Mouse (Mus musculus) MEL (cell line): ENCODE results near the gene Tle4. TPM values are rescaled to one million over a fixed set of nuclear protein-coding genes. Genes with fewer than 3 reads are reported as not detected.

Source experiments
- DNase-seq: peaks from one replicate; pipeline ENCODE4 v3.0.0; 2011; ENCODE audit warnings: low read depth, low spot score
- H3K27ac ChIP-seq: 2 replicates; pipeline ENCODE4 v1.5.1; 2012; ENCODE audit warnings: low read depth, mild to moderate bottlenecking, control low read depth, low read length, moderate library complexity; ENCODE audit not compliant: control insufficient read depth
- H3K27me3 ChIP-seq, 2 experiments: fragments of 150-350 bp in 1 of 2; sonication (generic) in 1 of 2; 2 replicates each; pipeline ENCODE4 v1.6.1; 2012; ENCODE audit warnings: low read length in 2 of 2, mild to moderate bottlenecking in 2 of 2, improper control_type of control experiment in 1 of 2, moderate library complexity in 1 of 2; ENCODE audit not compliant: insufficient read depth in 2 of 2, control insufficient read depth in 1 of 2
- H3K36me3 ChIP-seq, 2 experiments: 2 replicates each; pipeline ENCODE4 v1.6.1; 2012 to 2014; ENCODE audit warnings: low read length in 2 of 2, improper control_type of control experiment in 1 of 2, inconsistent platforms in 1 of 2, mild to moderate bottlenecking in 1 of 2; ENCODE audit not compliant: insufficient read depth in 2 of 2, control insufficient read depth in 1 of 2
- H3K4me1 ChIP-seq, 2 experiments: fragments of 150-350 bp in 1 of 2; sonication (generic) in 1 of 2; 2 replicates each; pipeline ENCODE4 v1.6.1; 2012; ENCODE audit warnings: low read length in 2 of 2, improper control_type of control experiment in 1 of 2, mild to moderate bottlenecking in 1 of 2; ENCODE audit not compliant: insufficient read depth in 2 of 2, control insufficient read depth in 1 of 2
- H3K4me3 ChIP-seq, 2 experiments: fragments of 150-350 bp in 1 of 2; sonication (generic) in 1 of 2; 2 replicates each; pipeline ENCODE4 v1.5.1; 2012; ENCODE audit warnings: low read depth in 2 of 2, low read length in 2 of 2, mild to moderate bottlenecking in 2 of 2, moderate library complexity in 2 of 2, control low read depth in 1 of 2, improper control_type of control experiment in 1 of 2; ENCODE audit not compliant: control insufficient read depth in 1 of 2, insufficient read depth in 1 of 2
- H3K79me2 ChIP-seq: 2 replicates; pipeline ENCODE4 v1.6.1; 2012; ENCODE audit warnings: mild to moderate bottlenecking, low read length, moderate library complexity; ENCODE audit not compliant: control insufficient read depth, poor library complexity, insufficient read depth
- H3K9ac ChIP-seq: 2 replicates; pipeline ENCODE4 v1.6.1; 2012; ENCODE audit warnings: low read depth, mild to moderate bottlenecking, control low read depth, low read length, moderate library complexity; ENCODE audit not compliant: control insufficient read depth, poor library complexity, severe bottlenecking
- H3K9me3 ChIP-seq: fragments of 150-350 bp; sonication (generic); replicated peaks from 2 replicates; pipeline ENCODE4 v1.6.1; 2012; ENCODE audit warnings: mild to moderate bottlenecking, low read length, improper control_type of control experiment, moderate library complexity; ENCODE audit not compliant: insufficient read depth
- CHD1 ChIP-seq: IDR thresholded peaks from 2 replicates; pipeline ENCODE4 v1.6.1; 2012; ENCODE audit warnings: low read depth, mild to moderate bottlenecking, inconsistent platforms, low read length, improper control_type of control experiment
- CTCF ChIP-seq, 3 experiments: IDR thresholded peaks in 2 of 3; conservative IDR thresholded peaks in 1 of 3; 2 replicates each; pipeline ENCODE4 v1.5.1; 2011 to 2012; ENCODE audit warnings: low read length in 3 of 3, low read depth in 2 of 3, mild to moderate bottlenecking in 2 of 3, improper control_type of control experiment in 1 of 3, inconsistent platforms in 1 of 3, mixed read lengths in 1 of 3, moderate library complexity in 1 of 3; ENCODE audit not compliant: control insufficient read depth in 1 of 3, insufficient read depth in 1 of 3, poor library complexity in 1 of 3, severe bottlenecking in 1 of 3
- E2F4 ChIP-seq: IDR thresholded peaks from 2 replicates; pipeline ENCODE4 v1.6.1; 2011; ENCODE audit warnings: low read depth, low read length, improper control_type of control experiment, borderline replicate concordance
- ELF1 ChIP-seq: IDR thresholded peaks from 2 replicates; pipeline ENCODE4 v1.6.1; 2014; ENCODE audit warnings: low read depth, mild to moderate bottlenecking, inconsistent platforms, low read length, improper control_type of control experiment, moderate library complexity
- EP300 ChIP-seq, 2 experiments: IDR thresholded peaks; 2 replicates each; pipeline ENCODE4 v1.6.1; 2011; ENCODE audit warnings: improper control_type of control experiment in 2 of 2, low read length in 2 of 2, low read depth in 1 of 2, mild to moderate bottlenecking in 1 of 2
- GABPA ChIP-seq: IDR thresholded peaks from 2 replicates; pipeline ENCODE4 v1.6.1; 2012; ENCODE audit warnings: low read depth, mild to moderate bottlenecking, inconsistent platforms, low read length, improper control_type of control experiment, moderate library complexity
- HCFC1 ChIP-seq: IDR thresholded peaks from 2 replicates; pipeline ENCODE4 v1.6.1; 2012; ENCODE audit warnings: low read depth, mild to moderate bottlenecking, inconsistent platforms, low read length, improper control_type of control experiment, moderate library complexity
- JUND ChIP-seq: IDR thresholded peaks from 2 replicates; pipeline ENCODE4 v1.6.1; 2011; ENCODE audit warnings: low read depth, mild to moderate bottlenecking, improper control_type of control experiment, low read length
- MAFK ChIP-seq: IDR thresholded peaks from 2 replicates; pipeline ENCODE4 v1.6.1; 2011; ENCODE audit warnings: low read depth, mild to moderate bottlenecking, low read length, improper control_type of control experiment, borderline replicate concordance
- MEF2A ChIP-seq: IDR thresholded peaks from 2 replicates; pipeline ENCODE4 v1.6.1; 2014; ENCODE audit warnings: low read depth, mild to moderate bottlenecking, inconsistent platforms, low read length, improper control_type of control experiment; ENCODE audit not compliant: poor library complexity, insufficient replicate concordance, severe bottlenecking; ENCODE audit errors: extremely low read depth
- MYC ChIP-seq: IDR thresholded peaks from 2 replicates; pipeline ENCODE4 v1.6.1; 2011; ENCODE audit warnings: low read depth, mild to moderate bottlenecking, low read length, improper control_type of control experiment, moderate library complexity
- NRF1 ChIP-seq: IDR thresholded peaks from 2 replicates; pipeline ENCODE4 v1.6.1; 2014; ENCODE audit warnings: low read depth, mild to moderate bottlenecking, inconsistent platforms, low read length, improper control_type of control experiment, moderate library complexity; ENCODE audit not compliant: poor library complexity, insufficient read depth, severe bottlenecking
- POLR2A ChIP-seq, 2 experiments: IDR thresholded peaks; 2 replicates each; pipeline ENCODE4 v1.6.1; 2011 to 2012; ENCODE audit warnings: low read length in 2 of 2, mild to moderate bottlenecking in 2 of 2, control low read depth in 1 of 2, improper control_type of control experiment in 1 of 2, low read depth in 1 of 2, moderate library complexity in 1 of 2; ENCODE audit not compliant: control insufficient read depth in 1 of 2, insufficient read depth in 1 of 2, poor library complexity in 1 of 2
- POLR2AphosphoS2 ChIP-seq: IDR thresholded peaks from 2 replicates; pipeline ENCODE4 v1.6.1; 2011; ENCODE audit warnings: low read length, improper control_type of control experiment
- RCOR1 ChIP-seq: IDR thresholded peaks from 2 replicates; pipeline ENCODE4 v1.6.1; 2012; ENCODE audit warnings: low read depth, mild to moderate bottlenecking, inconsistent platforms, low read length, improper control_type of control experiment
- SMC3 ChIP-seq: IDR thresholded peaks from 2 replicates; pipeline ENCODE4 v1.6.1; 2011; ENCODE audit warnings: low read depth, low read length, improper control_type of control experiment
- TBP ChIP-seq: IDR thresholded peaks from 2 replicates; pipeline ENCODE4 v1.8.0; 2011; ENCODE audit warnings: low read depth, low read length, improper control_type of control experiment
- UBTF ChIP-seq: IDR thresholded peaks from 2 replicates; pipeline ENCODE4 v1.6.1; 2012; ENCODE audit warnings: low read depth, mild to moderate bottlenecking, inconsistent platforms, low read length, improper control_type of control experiment, moderate library complexity, borderline replicate concordance; ENCODE audit not compliant: insufficient read depth
- USF2 ChIP-seq, 2 experiments: IDR thresholded peaks; 2 replicates each; pipeline ENCODE4 v1.6.1; 2011 to 2012; ENCODE audit warnings: improper control_type of control experiment in 2 of 2, low read length in 2 of 2, borderline replicate concordance in 1 of 2, inconsistent platforms in 1 of 2, low read depth in 1 of 2, mild to moderate bottlenecking in 1 of 2; ENCODE audit not compliant: insufficient read depth in 1 of 2
- ZKSCAN1 ChIP-seq: IDR thresholded peaks from 2 replicates; pipeline ENCODE4 v1.6.1; 2012; ENCODE audit warnings: low read depth, mild to moderate bottlenecking, inconsistent platforms, low read length, improper control_type of control experiment, moderate library complexity
- ZNF384 ChIP-seq: IDR thresholded peaks from 2 replicates; pipeline ENCODE4 v1.6.1; 2012; ENCODE audit warnings: low read depth, mild to moderate bottlenecking, inconsistent platforms, low read length, improper control_type of control experiment
- polyA plus RNA-seq, 2 experiments: library from polyadenylated mRNA; stranded (reverse) in 1 of 2; unstranded in 1 of 2; fragments of >175 nt in 1 of 2; fragments of >200 nt in 1 of 2; gene quantifications; 2 replicates each; pipeline versions ENCODE4 v1.2.1 to v1.2.4; 2012; ENCODE audit warnings: low replicate concordance in 2 of 2, low read depth in 1 of 2; ENCODE audit not compliant: insufficient read length in 2 of 2, insufficient read depth in 1 of 2, missing spikeins in 1 of 2
- total RNA-seq: library from RNA; depleted of rRNA; stranded (reverse); fragments of 300-350 nt; gene quantifications from 2 replicates; pipeline ENCODE4 v1.2.3, GENCODE M21; 2012

Gene Tle4
- total and polyA plus RNA-seq, 3 experiments = 6.0 to 42.5 (median 14.0) TPM

DNA sequence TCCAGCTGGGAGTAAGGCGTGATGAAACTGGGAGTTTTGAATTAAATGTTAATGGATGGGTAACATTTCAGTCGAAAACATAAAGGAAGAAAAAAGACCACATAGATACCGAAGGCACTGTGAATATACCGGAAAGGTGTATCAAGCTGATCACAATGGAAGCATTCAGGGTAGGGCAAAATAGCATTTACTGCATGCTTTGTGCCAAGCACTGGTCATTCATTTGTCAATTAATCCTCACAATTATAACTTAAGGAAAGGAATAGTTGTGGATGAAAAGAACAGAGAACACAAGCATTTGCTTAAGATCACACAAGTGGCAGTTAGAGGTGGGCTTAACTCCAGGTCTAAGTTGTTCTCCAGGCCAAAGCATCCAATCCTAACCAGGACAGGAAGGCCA is 25.5 kb upstream of the Tle4 start:
- Histone ChIP-seq H3K79me2 (no peaks in the 10 kb centered on the region), H3K9ac (no peak overlapping the region), H3K9me3 (no peaks in the 10 kb centered on the region), H3K36me3 (no peaks in the 10 kb centered on the region), H3K27me3 (no peaks in the 10 kb centered on the region), H3K4me3 (no peak overlapping the region), H3K27ac (no peak overlapping the region), H3K4me1 (no peaks in the 10 kb centered on the region)
- no peak for TF ChIP-seq ELF1
- TF ChIP-seq POLR2AphosphoS2 = no peak
- TF ChIP-seq E2F4 = no peak
- TF ChIP-seq ZNF384 = no peak
- no peak for TF ChIP-seq ZKSCAN1
- no peak for TF ChIP-seq USF2 (IDR thresholded peaks at IDR 0.05; ENCODE audit: borderline replicate concordance in 1 of 2, insufficient read depth in 1 of 2, low read depth in 1 of 2, low read length in 2 of 2)
- TF ChIP-seq NRF1 = no peak
- no peak for TF ChIP-seq GABPA
- TF ChIP-seq HCFC1 = no peak
- no peak for TF ChIP-seq TBP
- no peak for TF ChIP-seq JUND
- TF ChIP-seq MAFK = no peak
- no peak for TF ChIP-seq UBTF
- no peak for TF ChIP-seq RCOR1
- no peak for TF ChIP-seq POLR2A (IDR thresholded peaks at IDR 0.05; ENCODE audit: control insufficient read depth in 1 of 2, insufficient read depth in 1 of 2, low read depth in 1 of 2, low read length in 2 of 2, poor library complexity in 1 of 2)
- TF ChIP-seq SMC3 = no peak
- TF ChIP-seq CTCF (IDR thresholded peaks at IDR 0.05 in 2 of 3, conservative IDR thresholded peaks at IDR 0.05 in 1 of 3; ENCODE audit: control insufficient read depth in 1 of 3, insufficient read depth in 1 of 3, low read depth in 2 of 3, low read length in 3 of 3, poor library complexity in 1 of 3, severe bottlenecking in 1 of 3) = no peak
- no peak for TF ChIP-seq CHD1
- no peak for TF ChIP-seq MYC
- no peak for TF ChIP-seq MEF2A
- DNase-seq = no peak

DNA sequence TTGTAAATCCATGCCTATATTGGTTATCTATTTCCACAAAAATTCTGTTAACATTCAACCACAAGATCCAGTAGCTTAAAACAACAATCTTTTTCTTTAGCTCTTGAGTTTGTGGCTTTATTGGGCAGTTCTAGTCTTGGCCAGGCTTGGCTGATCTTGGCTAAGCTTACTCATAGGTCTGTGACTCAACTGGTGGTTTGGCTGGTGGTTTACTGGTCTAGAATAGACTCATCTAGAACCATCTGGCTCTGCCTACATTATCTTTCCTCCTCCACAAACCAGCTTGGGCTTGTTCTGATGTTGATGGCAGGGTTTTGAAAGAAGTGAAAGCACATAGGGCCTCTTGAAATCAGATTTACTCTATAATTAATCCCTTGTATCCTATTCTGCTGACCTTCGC is 22.7 kb upstream of the Tle4 start:
- TF ChIP-seq ZNF384 = no peak
- peak; percentile 24 to 34; a peak in 1 of 4 replicates for TF ChIP-seq EP300 (IDR thresholded peaks at IDR 0.05; ENCODE audit: low read depth in 1 of 2, low read length in 2 of 2)
- H3K9ac ChIP-seq = no peak overlapping the region
- H3K27ac ChIP-seq = no peak overlapping the region
- H3K27me3 ChIP-seq = no peaks in the 10 kb centered on the region
- no peaks in the 10 kb centered on the region for H3K79me2 ChIP-seq
- no peaks in the 10 kb centered on the region for H3K4me1 ChIP-seq
- no peaks in the 10 kb centered on the region for H3K9me3 ChIP-seq
- no peaks in the 10 kb centered on the region for H3K36me3 ChIP-seq
- peak; percentile 45 for DNase-seq
- H3K4me3 ChIP-seq = no peak overlapping the region
